Mouse (Mus musculus) mesoderm, embryonic 11.5 days (tissue): Measurements from ENCODE around the gene Clta.

Experiments used
- DNase-seq: peaks from one replicate; pipeline ENCODE4 v3.0.0-alpha.2; 2012; ENCODE audit warnings: low read depth, low spot score

Clta gene

GRCm38 (mm10) chr4:43980236-43980635, 24.0 kb upstream of the Clta start:
- DNase-seq, result no peak

DNA sequence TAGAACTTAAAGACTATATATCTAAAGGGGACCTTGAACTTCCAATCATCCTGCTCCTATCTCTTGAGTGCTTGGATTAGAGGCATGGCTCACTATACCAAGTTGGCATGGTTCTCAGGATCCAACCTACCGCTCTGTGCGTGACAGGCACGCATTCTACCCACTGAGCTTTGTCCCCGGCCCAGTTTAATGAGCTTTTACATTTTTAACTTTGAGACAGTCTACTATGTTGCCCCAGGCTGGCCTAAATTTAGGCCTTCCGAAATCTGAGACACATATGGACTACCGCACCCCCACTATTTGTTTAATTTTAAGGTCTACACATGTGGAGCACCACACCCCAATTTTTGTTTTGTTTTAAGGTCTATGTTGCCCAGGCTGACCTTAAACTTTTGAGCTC, 23.4 kb upstream of the Clta start:
- no peak for DNase-seq

DNA sequence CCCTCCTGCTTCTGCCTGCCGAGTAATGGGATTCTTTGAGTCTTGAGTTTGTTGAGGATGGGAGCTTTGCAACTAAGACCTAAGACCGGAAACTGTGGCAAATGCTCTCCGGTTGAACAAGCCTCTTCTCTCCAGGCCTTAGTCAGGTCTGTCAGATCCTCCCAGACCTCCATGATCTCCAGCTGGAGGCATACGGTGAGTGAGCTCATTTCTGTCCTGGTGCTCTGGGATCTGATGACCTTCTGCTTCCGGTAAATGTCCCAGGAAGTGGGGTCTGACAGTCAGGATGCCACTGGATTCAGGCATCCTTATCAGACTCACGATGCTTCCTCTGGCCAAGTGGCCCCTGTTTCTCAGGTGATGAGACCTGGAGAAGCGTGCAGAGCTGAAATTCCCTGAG, 23.0 kb upstream of the Clta start:
- DNase-seq, result no peak

- peak; percentile 95 for DNase-seq
Observed at GRCm38 (mm10) chr4:43982053-43982732, 22.1 kb upstream of the Clta start.

DNA sequence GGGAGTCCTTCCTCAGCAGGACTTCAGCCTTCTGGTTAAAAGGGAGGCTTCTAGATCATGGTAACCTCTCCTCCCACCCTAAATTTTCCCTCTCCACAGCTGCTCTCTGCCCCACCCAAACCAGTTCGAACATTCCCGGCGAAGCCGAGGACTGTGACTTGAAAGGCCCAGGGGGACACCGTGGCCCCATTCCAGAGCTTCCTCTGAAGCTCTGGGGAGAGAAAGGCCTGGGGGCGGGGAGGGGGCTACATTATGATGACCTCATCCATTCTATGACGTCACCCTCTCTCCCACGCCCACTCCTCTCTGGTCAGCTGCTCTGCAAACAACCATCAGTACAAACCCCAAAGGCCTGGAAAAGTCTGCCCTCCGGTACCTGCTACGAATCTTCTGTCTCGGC, 21.1 kb upstream of the Clta start, which contains the start of gene Ccin:
TSS of gene Ccin (plus strand) at position 303 of the 400 bp plus-strand sequence.
- DNase-seq, result no peak

- no peak for DNase-seq
Observed at GRCm38 (mm10) chr4:43983756-43984155, 20.5 kb upstream of the Clta start.

DNA sequence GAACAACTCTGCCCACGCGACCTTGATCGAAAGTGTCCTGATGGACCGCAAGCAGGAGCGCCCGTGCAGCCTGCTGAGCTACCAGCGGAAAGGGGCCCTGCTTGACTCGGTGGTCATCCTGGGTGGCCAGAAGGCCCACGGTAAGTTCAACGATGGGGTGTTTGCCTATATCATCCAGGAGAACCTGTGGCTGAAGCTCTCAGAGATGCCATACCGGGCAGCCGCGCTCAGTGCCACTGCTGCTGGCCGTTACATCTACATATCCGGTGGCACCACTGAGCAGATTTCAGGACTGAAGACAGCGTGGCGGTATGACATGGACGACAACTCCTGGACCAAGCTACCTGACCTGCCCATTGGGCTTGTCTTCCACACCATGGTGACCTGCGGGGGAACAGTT, 19.9 kb upstream of the Clta start:
- no peak for DNase-seq

DNA sequence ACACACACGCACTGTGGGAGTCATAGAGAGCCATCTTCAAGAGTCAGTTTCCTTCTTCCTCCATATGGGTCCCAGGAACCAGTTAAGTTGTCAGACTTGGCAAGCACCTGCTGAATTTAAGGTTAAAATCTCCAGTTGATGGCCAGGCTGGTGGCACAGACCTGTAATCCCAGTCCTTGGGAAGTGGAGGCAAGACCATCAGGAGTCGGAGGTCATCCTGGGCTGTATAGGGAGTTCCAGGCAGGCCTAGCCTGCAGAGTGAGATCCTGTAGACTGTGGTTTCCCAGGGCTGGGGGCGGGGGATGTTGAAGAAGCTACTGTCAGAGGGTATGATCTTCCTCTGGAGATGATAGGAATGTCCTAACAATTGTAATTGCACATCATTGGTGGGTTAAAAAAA, 15.3 kb upstream of the Clta start:
- DNase-seq, result no peak

GRCm38 (mm10) chr4:43993072-43993471, 11.2 kb upstream of the Clta start:
- DNase-seq, result no peak

GRCm38 (mm10) chr4:43994342-43994741, 9.9 kb upstream of the Clta start:
- no peak for DNase-seq

- no peak for DNase-seq
Observed at GRCm38 (mm10) chr4:44003622-44004021, 630 bp upstream of the Clta start.

DNA sequence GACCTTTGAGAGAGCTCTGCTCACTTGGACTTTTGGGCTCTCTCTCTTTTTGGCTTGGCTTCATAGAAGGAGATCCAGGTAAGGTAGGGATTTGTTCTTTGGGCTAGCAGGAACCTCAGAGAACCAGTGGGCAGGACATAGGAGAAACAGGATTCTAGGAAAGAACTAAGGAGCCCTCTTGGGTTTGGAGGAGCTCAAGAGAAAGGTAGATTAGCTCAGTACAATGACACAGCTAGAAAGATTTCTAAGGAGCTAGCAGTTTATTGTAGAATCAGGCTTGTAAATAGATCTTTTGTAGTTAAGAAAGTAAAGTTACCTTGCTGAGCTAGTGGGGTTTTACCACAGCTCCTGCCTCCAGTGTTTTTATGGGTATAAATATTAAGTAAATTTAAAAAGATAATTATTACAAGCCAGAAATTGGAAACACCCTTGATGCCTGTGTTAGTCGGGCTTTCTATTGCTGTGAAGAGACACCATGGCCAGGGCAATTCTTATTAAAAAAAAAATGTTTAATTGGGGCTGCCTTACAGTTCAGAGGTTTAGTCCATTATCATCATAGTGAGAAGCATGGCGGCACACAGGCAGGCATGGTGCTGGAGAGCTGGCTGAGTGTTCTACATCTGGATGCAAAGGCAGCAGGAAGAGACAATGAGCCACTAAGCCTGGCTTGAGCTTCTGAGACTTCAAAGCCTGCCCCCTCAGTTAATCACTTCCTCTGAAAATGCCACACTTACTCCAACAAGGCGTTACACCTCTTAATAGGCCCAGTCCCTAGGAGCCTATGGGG, 564 bp downstream of the Clta start:
- DNase-seq, result no peak

GRCm38 (mm10) chr4:44010176-44010575, 5.9 kb downstream of the Clta start:
- no peak for DNase-seq

DNA sequence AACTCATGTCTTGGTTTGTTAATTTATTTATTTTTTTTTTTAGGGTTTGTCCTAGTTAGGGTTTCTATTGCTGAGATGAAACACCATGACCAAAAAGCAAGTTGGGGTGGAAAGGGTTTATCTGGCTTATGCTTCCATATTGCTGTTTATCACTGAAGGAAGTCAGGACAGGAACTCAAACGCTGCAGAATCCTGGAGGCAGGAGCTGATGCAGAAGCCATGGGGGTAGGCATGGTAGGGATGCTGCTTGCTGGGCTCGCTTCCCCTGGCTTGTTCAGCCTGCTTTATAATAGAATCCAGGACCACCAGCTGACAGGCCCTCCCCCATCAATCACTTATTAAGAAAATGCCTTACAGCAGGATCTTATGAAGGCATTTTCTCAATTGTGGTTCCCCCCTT, 6.6 kb downstream of the Clta start:
- DNase-seq, result no peak

DNA sequence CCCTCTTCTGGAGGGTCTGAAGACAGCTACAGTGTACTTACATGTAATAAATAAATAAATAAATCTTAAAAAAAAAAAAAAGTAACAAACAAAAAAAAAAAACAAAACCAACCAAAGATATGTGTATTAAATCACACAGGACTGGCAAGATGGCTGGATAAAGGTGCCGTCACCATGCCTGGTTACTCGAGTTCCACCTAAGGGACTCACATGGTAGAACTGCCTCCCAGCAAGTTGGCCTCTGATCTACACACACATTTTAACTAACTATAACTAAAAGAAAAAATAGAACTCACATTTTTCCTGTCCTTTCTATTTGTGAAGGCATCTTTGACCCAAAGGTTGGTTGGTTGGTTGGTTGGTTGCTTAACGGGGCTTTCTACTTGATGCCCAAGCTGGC, 7.5 kb downstream of the Clta start:
- DNase-seq, result no peak

GRCm38 (mm10) chr4:44012376-44013367, 8.4 kb downstream of the Clta start:
- peak; percentile 96 for DNase-seq

DNA sequence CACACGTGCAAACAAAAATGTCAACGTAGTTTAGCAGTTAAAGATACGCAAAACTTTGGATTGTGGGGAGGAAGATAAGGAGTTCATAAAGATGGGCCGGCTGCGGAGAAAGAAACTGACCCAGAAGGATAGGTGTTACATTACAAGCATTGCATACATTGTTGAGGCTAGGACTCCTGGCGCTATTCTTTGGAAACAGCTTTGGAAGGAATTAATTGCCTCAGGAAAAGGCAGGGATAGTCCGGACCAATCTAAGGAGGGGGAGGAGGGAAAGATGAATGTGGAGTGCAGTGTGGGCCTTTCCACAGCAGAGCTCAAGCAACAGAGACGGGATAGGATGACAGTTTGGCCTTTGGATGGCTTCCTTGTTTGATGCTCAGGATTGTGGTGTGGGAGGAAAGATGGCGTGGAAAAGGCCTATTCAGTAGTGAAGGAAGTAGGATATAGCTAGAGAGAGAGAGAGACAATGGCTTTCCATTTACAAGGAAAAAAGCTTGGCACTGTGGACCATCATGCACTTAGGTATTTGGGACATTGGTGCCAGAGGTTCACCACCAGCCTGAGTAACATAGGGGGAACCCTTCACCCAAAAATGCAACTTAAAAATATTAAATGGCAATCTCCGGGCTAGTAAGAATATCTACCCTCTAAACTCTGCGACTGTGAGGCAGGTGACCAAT, 9.3 kb downstream of the Clta start:
- DNase-seq, result no peak

DNA sequence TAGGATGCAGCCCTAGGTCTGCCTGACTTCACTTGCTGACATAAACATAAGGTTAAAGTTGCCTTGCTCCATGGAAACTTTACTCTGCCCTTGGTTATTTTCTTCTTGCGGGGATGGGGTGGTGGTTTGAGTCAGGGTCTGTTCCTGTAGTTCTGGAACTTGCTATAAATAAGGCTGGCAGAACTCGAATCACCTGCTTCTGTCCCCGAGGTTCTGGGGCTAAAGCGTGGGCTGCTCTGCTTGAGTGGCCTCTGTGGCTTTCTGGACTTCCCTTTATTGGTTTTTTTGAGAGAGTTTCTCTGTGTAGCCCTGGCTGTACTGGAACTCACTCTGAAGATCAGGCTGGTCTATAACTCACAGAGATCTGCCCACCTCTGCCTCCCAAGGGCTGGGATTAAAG, 11.8 kb downstream of the Clta start:
- DNase-seq, result no peak

GRCm38 (mm10) chr4:44016791-44017190, 12.5 kb downstream of the Clta start:
- DNase-seq, result no peak

GRCm38 (mm10) chr4:44022323-44022722, 18.1 kb downstream of the Clta start:
- DNase-seq, result no peak

- no peak for DNase-seq
Observed at GRCm38 (mm10) chr4:44022766-44023165, 18.5 kb downstream of the Clta start.
